Mouse (Mus musculus): Measurements from ENCODE around the gene Ginm1. TPM values are rescaled to one million over a fixed set of nuclear protein-coding genes. Genes with fewer than 3 reads are reported as not detected.

The Ginm1 gene
- polyA plus RNA-seq, 1 experiment, result 14.5 TPM

DNA sequence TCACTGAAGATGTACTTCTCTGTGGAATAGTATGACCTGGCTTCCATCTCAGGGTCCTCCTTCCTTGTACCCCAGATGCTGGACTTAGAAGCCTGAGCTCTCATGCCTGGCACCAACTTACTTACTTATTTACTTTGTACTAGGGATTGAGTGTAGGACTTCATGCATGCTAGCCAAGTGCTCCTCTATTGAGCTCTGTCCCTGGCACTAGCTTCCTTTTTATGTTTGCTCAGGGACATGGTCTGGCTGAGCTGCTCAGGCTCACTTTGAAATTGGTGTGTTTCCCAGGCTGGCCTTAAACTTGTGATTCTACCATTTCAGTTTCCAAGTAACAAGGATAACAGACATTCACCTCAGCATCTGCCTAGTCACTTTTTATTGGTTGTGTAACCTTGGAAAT lies 55.5 kb downstream of the Ginm1 start:
- TF ChIP-seq USF1 (IDR thresholded peaks at IDR 0.05; ENCODE audit: low read depth) (no peak), FOSL1 (IDR thresholded peaks at IDR 0.05; ENCODE audit: insufficient read depth, low read length, poor library complexity, severe bottlenecking) (no peak), MYOG (IDR thresholded peaks at IDR 0.05; ENCODE audit: control insufficient read depth, extremely low read depth, insufficient read length) (no peak), MYOD1 (IDR thresholded peaks at IDR 0.05; ENCODE audit: control insufficient read depth, insufficient read length, low read depth) (no peak), CTCF (IDR thresholded peaks at IDR 0.05; ENCODE audit: control insufficient read depth, insufficient read depth, insufficient read length) (no peak), MAX (IDR thresholded peaks at IDR 0.05) (no peak), CEBPB (IDR thresholded peaks at IDR 0.05; ENCODE audit: low read depth) (no peak)
- Histone ChIP-seq H3K4me3 (ENCODE audit: insufficient read depth, poor library complexity, severe bottlenecking) (no peak overlapping the region), H3K79me2 (ENCODE audit: control insufficient read depth, insufficient read depth) (peaks cover 77% of the 10 kb centered on the region), H3K79me3 (ENCODE audit: low read depth) (peaks cover 44% of the 10 kb centered on the region), H3K27me3 (ENCODE audit: control insufficient read depth, insufficient read depth, insufficient read length) (no peaks in the 10 kb centered on the region), H3ac (ENCODE audit: control insufficient read depth, insufficient read length, low read depth) (no peak overlapping the region), H3K36me3 (ENCODE audit: control insufficient read depth, insufficient read depth) (peaks cover 14% of the 10 kb centered on the region)

DNA sequence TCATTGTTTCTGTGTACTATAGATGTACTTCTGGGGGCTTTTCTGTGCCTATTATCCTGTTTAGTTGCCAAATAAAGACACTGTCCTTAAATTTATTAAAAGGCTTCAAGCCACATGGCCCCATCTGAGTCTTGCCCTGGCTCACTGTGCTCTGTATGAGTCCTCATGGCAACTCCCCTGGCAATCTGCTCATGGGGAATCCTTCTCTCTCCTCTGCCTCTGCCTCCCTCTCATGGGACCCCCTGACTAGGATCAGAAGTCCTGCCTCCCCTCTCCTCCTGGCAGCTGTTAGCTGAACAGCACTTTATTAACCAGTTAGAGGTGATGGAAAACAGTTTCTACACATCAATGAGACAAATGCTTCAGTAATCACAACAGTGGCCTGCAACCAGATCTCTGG lies 61.0 kb downstream of the Ginm1 start:
- no peaks in the 10 kb centered on the region for H3K36me3 ChIP-seq (ENCODE audit: control insufficient read depth, insufficient read depth)
- H3K4me3 ChIP-seq (ENCODE audit: insufficient read depth, poor library complexity, severe bottlenecking), result no peak overlapping the region
- no peak for TF ChIP-seq CEBPB (IDR thresholded peaks at IDR 0.05; ENCODE audit: low read depth)
- no peak for TF ChIP-seq MYOD1 (IDR thresholded peaks at IDR 0.05; ENCODE audit: control insufficient read depth, insufficient read length, low read depth)
- TF ChIP-seq FOSL1 (IDR thresholded peaks at IDR 0.05; ENCODE audit: insufficient read depth, low read length, poor library complexity, severe bottlenecking), result no peak
- no peak for TF ChIP-seq CTCF (IDR thresholded peaks at IDR 0.05; ENCODE audit: control insufficient read depth, insufficient read depth, insufficient read length)
- no peak for TF ChIP-seq MAX (IDR thresholded peaks at IDR 0.05)
- no peak for TF ChIP-seq USF1 (IDR thresholded peaks at IDR 0.05; ENCODE audit: low read depth)
- TF ChIP-seq MYOG (IDR thresholded peaks at IDR 0.05; ENCODE audit: control insufficient read depth, extremely low read depth, insufficient read length), result no peak
- H3K79me3 ChIP-seq (ENCODE audit: low read depth), result peaks cover 73% of the 10 kb centered on the region
- peaks cover 96% of the 10 kb centered on the region for H3K79me2 ChIP-seq (ENCODE audit: control insufficient read depth, insufficient read depth)
- H3K27me3 ChIP-seq (ENCODE audit: control insufficient read depth, insufficient read depth, insufficient read length), result no peaks in the 10 kb centered on the region
- H3ac ChIP-seq (ENCODE audit: control insufficient read depth, insufficient read length, low read depth), result no peak overlapping the region

DNA sequence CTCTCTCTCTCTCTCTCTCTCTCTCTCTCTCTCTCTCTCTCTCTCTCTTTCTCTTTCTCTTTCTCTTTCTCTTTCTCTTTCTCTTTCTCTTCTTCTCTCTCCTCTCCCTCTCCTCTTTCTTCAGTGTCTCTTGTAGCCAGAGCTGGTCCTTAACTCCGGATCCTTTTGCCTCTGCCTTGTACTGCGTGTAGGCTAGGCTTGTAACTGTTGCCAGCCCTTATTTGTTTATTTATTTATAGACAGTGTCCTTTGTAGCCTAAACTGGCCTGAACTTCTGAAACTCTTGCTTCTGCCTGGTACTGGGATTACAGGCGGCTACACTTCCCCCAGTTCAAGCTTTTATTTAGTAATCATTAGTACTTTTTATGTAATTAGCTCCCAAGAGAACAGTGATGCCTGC lies 65.6 kb downstream of the Ginm1 start:
- Histone ChIP-seq H3K79me2 (ENCODE audit: control insufficient read depth, insufficient read depth) (peaks cover 62% of the 10 kb centered on the region), H3K4me3 (ENCODE audit: insufficient read depth, poor library complexity, severe bottlenecking) (peak overlapping the region; percentile 67), H3ac (ENCODE audit: control insufficient read depth, insufficient read length, low read depth) (peak overlapping the region; percentile 2), H3K36me3 (ENCODE audit: control insufficient read depth, insufficient read depth) (no peaks in the 10 kb centered on the region), H3K79me3 (ENCODE audit: low read depth) (peaks cover 53% of the 10 kb centered on the region), H3K27me3 (ENCODE audit: control insufficient read depth, insufficient read depth, insufficient read length) (no peaks in the 10 kb centered on the region)
- TF ChIP-seq CEBPB (IDR thresholded peaks at IDR 0.05; ENCODE audit: low read depth) (no peak), MYOD1 (IDR thresholded peaks at IDR 0.05; ENCODE audit: control insufficient read depth, insufficient read length, low read depth) (no peak), USF1 (IDR thresholded peaks at IDR 0.05; ENCODE audit: low read depth) (no peak), CTCF (IDR thresholded peaks at IDR 0.05; ENCODE audit: control insufficient read depth, insufficient read depth, insufficient read length) (no peak), MAX (IDR thresholded peaks at IDR 0.05) (no peak), MYOG (IDR thresholded peaks at IDR 0.05; ENCODE audit: control insufficient read depth, extremely low read depth, insufficient read length) (no peak), FOSL1 (IDR thresholded peaks at IDR 0.05; ENCODE audit: insufficient read depth, low read length, poor library complexity, severe bottlenecking) (no peak)

- no peak for TF ChIP-seq FOSL1 (IDR thresholded peaks at IDR 0.05; ENCODE audit: insufficient read depth, low read length, poor library complexity, severe bottlenecking)
- no peak for TF ChIP-seq CTCF (IDR thresholded peaks at IDR 0.05; ENCODE audit: control insufficient read depth, insufficient read depth, insufficient read length)
- TF ChIP-seq MYOG (IDR thresholded peaks at IDR 0.05; ENCODE audit: control insufficient read depth, extremely low read depth, insufficient read length), result no peak
- no peak for TF ChIP-seq CEBPB (IDR thresholded peaks at IDR 0.05; ENCODE audit: low read depth)
- TF ChIP-seq MAX (IDR thresholded peaks at IDR 0.05), result no peak
- TF ChIP-seq MYOD1 (IDR thresholded peaks at IDR 0.05; ENCODE audit: control insufficient read depth, insufficient read length, low read depth), result no peak
- TF ChIP-seq USF1 (IDR thresholded peaks at IDR 0.05; ENCODE audit: low read depth), result no peak
- Histone ChIP-seq H3ac (ENCODE audit: control insufficient read depth, insufficient read length, low read depth) (peak overlapping the region; percentile 91), H3K27me3 (ENCODE audit: control insufficient read depth, insufficient read depth, insufficient read length) (no peaks in the 10 kb centered on the region), H3K4me3 (ENCODE audit: insufficient read depth, poor library complexity, severe bottlenecking) (peak overlapping the region; percentile 67), H3K36me3 (ENCODE audit: control insufficient read depth, insufficient read depth) (no peaks in the 10 kb centered on the region), H3K79me2 (ENCODE audit: control insufficient read depth, insufficient read depth) (peaks cover 57% of the 10 kb centered on the region), H3K79me3 (ENCODE audit: low read depth) (peaks cover 48% of the 10 kb centered on the region)
Observed at GRCm38 (mm10) chr10:7726501-7726812, 66.2 kb downstream of the Ginm1 start.

- peak within 1 kb of the TSS; percentile 67 for H3K4me3 ChIP-seq (ENCODE audit: insufficient read depth, poor library complexity, severe bottlenecking)
- H3K79me3 ChIP-seq (ENCODE audit: low read depth), result peaks cover 44% of the 10 kb centered on the region
- H3ac ChIP-seq (ENCODE audit: control insufficient read depth, insufficient read length, low read depth), result peak within 1 kb of the TSS; percentile 91
- H3K36me3 ChIP-seq (ENCODE audit: control insufficient read depth, insufficient read depth), result no peaks in the 10 kb centered on the region
- no peaks in the 10 kb centered on the region for H3K27me3 ChIP-seq (ENCODE audit: control insufficient read depth, insufficient read depth, insufficient read length)
- TF ChIP-seq MYOG (IDR thresholded peaks at IDR 0.05; ENCODE audit: control insufficient read depth, extremely low read depth, insufficient read length), result no peak
- TF ChIP-seq CEBPB (IDR thresholded peaks at IDR 0.05; ENCODE audit: low read depth), result no peak
- no peak for TF ChIP-seq FOSL1 (IDR thresholded peaks at IDR 0.05; ENCODE audit: insufficient read depth, low read length, poor library complexity, severe bottlenecking)
- TF ChIP-seq MAX (IDR thresholded peaks at IDR 0.05), result no peak
- no peak for TF ChIP-seq MYOD1 (IDR thresholded peaks at IDR 0.05; ENCODE audit: control insufficient read depth, insufficient read length, low read depth)
- no peak for TF ChIP-seq USF1 (IDR thresholded peaks at IDR 0.05; ENCODE audit: low read depth)
- no peak for TF ChIP-seq CTCF (IDR thresholded peaks at IDR 0.05; ENCODE audit: control insufficient read depth, insufficient read depth, insufficient read length)
- H3K79me2 ChIP-seq (ENCODE audit: control insufficient read depth, insufficient read depth), result peaks cover 52% of the 10 kb centered on the region
Observed at GRCm38 (mm10) chr10:7725751-7726500, 66.7 kb downstream of the Ginm1 start, which contains the start of gene Katna1. TSS of gene Katna1 (plus strand) at chr10:7726000.

Small RNAs within 50 kb of the gene (microRNA-seq; reads per million reads assigned to microRNA genes)
- 0.32 reads per million for gene Mir5104 (ENCODE audit: borderline microRNAs expressed)

Other genes starting within 250 kb of the Ginm1 start
- 7.9 TPM for gene Lrp11, start 203.0 kb downstream of the Ginm1 start, polyA plus RNA-seq (2012; fragmentation: generic; extraction: Trizol)
- gene Nup43, start 125.3 kb downstream of the Ginm1 start, polyA plus RNA-seq (2012; fragmentation: generic; extraction: Trizol), result 35.1 TPM
- gene Pcmt1, start 111.7 kb downstream of the Ginm1 start, polyA plus RNA-seq (2012; fragmentation: generic; extraction: Trizol), result 84.2 TPM
- gene Lats1, start 111.6 kb downstream of the Ginm1 start, polyA plus RNA-seq (2012; fragmentation: generic; extraction: Trizol), result 7.1 TPM
- 16.1 TPM for gene Katna1, start 66.8 kb downstream of the Ginm1 start, polyA plus RNA-seq (2012; fragmentation: generic; extraction: Trizol)
- gene Ppil4, start 67 bp upstream of the Ginm1 start, polyA plus RNA-seq (2012; fragmentation: generic; extraction: Trizol), result 4.6 TPM
- gene Zc3h12d, start 39.6 kb upstream of the Ginm1 start, polyA plus RNA-seq (2012; fragmentation: generic; extraction: Trizol), result not detected
- gene Tab2, start 163.4 kb upstream of the Ginm1 start, polyA plus RNA-seq (2012; fragmentation: generic; extraction: Trizol), result 19.1 TPM

Data from C2C12 (cell line).